Mouse (Mus musculus) cerebellum, adult 2 months (tissue): Measurements from ENCODE around the gene Acbd6. TPM values are rescaled to one million over a fixed set of nuclear protein-coding genes. Genes with fewer than 3 reads are reported as not detected.

ENCODE experiments used
- DNase-seq, 2 experiments: peaks; one replicate each; pipeline ENCODE4 v3.0.0; 2021
- H3K27ac ChIP-seq: fragments of 200-500 bp; 2 replicates; pipeline ENCODE4 v1.5.1; 2012; ENCODE audit warnings: low read length, control low read depth, inconsistent platforms; ENCODE audit not compliant: insufficient read depth
- H3K27me3 ChIP-seq: fragments of 200-500 bp; 2 replicates; pipeline ENCODE4 v1.6.1; 2012; ENCODE audit warnings: inconsistent platforms, mild to moderate bottlenecking, low read length, moderate library complexity; ENCODE audit not compliant: control insufficient read depth, insufficient read depth
- H3K4me1 ChIP-seq: fragments of 200-500 bp; 2 replicates; pipeline ENCODE4 v1.6.1; 2011; ENCODE audit warnings: low read length; ENCODE audit not compliant: control insufficient read depth, insufficient read depth
- H3K4me3 ChIP-seq: fragments of 200-500 bp; replicated peaks from 2 replicates; pipeline ENCODE3; 2011; ENCODE audit warnings: mild to moderate bottlenecking, low read depth, low read length, control low read depth; ENCODE audit not compliant: insufficient read depth
- CTCF ChIP-seq: fragments of 200-500 bp; IDR thresholded peaks from 2 replicates; pipeline ENCODE4 v1.5.1; 2011; ENCODE audit warnings: low read depth, mild to moderate bottlenecking, control low read depth, low read length, moderate library complexity, borderline replicate concordance; ENCODE audit not compliant: insufficient read depth
- POLR2A ChIP-seq: fragments of 200-500 bp; IDR thresholded peaks from 2 replicates; pipeline ENCODE4 v1.6.1; 2011; ENCODE audit warnings: low read length, control low read depth, borderline replicate concordance; ENCODE audit not compliant: insufficient read depth
- WGBS: fragments of 180-500 bp; shearing (Covaris S2); methylation state at CpG from one replicate; pipeline ENCODE4 v1.1.7; 2018; 5-methylcytosine and 5-hydroxymethylcytosine counted together
- polyA plus RNA-seq: library from polyadenylated mRNA; depleted of rRNA; stranded (reverse); fragments of >200 nt; gene quantifications from 2 replicates; pipeline ENCODE4 v1.2.3, GENCODE M21; 2012

The Acbd6 gene
- polyA plus RNA-seq, 1 experiment, result 85.0 TPM

DNA sequence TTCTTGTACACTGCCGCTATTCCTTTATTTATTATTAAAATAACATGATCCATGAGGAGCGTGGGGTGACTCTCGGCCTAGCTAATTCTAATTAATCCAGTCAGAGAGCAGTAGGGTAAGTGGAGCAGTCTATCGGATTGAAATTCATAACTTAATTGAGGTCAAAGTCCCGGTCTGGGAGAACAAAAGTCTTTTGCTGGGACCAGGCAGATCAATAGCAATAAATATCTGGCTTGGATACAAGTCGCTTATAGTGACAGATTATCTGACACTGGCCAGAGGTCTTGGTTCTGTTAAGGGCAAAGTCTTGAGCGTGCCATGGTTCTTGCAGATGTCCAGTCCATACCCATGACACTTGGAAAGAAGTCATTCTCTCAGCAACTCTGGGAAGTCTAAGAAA, 78.7 kb downstream of the Acbd6 start:
- no peak for DNase-seq
- no peaks in the 10 kb centered on the region for H3K27me3 ChIP-seq
- H3K4me3 ChIP-seq, result no peak overlapping the region
- no peaks in the 10 kb centered on the region for H3K4me1 ChIP-seq
- H3K27ac ChIP-seq, result no peak overlapping the region
- 94% methylated on average over 7 of the region's 7 CpGs for WGBS
- no peak for TF ChIP-seq POLR2A
- TF ChIP-seq CTCF, result no peak

DNA sequence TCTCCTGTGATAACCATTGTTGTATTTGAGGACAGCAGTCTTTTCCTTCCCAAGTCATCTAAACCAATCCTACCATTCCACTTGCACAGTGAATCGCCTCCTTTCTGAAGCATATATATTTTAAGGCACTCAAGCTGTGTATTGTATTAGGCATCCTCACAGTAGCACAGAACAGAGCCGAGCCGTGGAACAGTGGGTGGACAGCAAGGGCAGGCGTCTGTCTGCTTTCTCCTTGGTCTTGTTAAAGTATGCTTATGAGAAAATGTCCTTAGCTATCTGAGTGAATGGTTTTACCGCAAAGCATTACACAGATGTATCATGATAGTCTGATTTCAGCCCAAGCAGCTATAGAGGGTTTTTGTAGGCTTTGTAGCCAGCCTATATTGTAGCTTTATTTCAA, 87.9 kb downstream of the Acbd6 start:
- no peaks in the 10 kb centered on the region; the same call in 1 of the 2 replicates for H3K4me1 ChIP-seq
- 90% methylated on average over 5 of the region's 5 CpGs for WGBS
- no peak overlapping the region for H3K27ac ChIP-seq
- no peak overlapping the region for H3K4me3 ChIP-seq
- TF ChIP-seq POLR2A (no peak), CTCF (no peak)
- no peak for DNase-seq
- no peaks in the 10 kb centered on the region for H3K27me3 ChIP-seq

DNA sequence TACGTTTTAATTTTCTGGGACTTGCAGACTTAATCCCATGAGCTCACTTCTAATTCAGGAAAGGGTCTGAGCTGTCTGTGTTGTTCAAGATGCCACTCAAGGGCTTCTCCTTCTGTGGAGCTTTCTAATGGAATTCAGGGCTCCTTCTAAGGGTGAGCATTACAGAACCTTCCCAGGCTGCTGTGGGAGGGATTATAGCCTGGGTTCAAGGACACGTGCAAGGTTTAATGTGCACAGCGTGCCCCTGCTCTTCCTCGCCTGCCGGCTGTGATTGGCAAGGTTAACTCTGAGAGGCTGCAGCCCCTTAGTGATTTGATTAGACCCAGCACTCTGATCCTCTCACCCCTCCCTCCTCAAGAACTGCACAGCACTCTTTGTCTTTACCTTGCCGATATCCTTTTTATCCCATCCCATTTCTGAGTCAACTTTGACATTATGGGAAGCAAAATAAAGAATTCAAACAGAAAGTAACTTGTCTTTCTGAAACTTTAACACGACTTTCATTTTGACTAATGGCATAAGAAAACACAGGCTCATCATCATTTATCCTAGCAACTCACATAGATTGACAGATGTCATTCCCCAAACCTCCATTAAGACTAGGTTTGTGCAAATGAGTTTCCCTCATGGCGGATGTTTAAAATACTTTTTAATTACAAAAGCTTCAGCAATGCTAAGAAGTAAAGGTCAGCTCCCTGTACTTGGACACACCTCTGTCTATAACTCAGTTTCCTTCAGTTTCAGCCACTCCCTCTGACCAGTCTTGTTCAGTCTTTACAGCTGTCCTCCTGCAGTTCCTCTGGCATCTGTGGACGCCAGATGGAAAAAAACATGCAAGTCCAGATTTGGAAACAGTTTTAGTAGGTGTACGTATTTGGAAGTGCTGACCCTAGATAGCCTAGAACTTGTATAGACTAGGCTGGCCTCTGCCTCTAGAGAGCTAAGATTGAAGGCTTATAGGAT, 88.7 kb downstream of the Acbd6 start:
- WGBS, result 67% methylated on average over 10 of the region's 10 CpGs
- H3K27me3 ChIP-seq, result no peaks in the 10 kb centered on the region
- no peak overlapping the region for H3K27ac ChIP-seq
- no peaks in the 10 kb centered on the region; the same call in 1 of the 2 replicates for H3K4me1 ChIP-seq
- TF ChIP-seq CTCF (no peak), POLR2A (no peak)
- DNase-seq, result no peak
- no peak overlapping the region for H3K4me3 ChIP-seq

DNA sequence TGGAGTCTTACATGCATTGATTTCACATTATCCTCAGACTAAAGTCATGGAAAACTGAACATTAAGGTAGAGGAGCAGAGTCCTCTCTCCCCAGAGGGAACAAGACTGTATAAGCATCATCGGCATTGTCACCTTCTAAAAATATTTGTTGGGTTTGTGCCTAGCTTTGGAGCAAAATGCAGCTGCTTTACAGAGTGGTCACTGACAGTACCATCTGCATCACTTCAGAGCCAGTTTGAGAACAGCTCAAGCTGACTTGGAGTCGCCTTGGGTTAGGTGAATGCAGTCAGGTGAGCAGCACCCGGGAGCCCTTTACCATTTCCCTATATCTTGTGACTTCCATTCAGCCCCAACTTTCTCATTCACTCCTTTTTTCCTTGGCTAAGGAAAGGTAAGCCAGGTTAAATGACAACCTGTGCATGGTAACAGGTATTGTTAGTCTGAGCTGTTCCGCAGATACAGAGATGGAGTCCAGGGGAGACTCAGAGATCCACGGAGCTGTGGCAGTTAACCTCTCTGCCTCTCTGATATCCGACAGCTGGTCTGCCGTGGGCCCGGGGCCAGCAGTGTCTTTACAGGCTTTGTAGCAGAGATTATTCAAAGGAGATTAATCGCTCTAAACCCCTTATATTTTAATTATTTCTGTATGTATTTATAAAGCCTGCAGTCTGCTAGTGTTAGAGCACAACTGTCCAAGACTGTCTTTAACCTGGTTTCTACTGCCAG, 92.4 kb downstream of the Acbd6 start:
- H3K4me3 ChIP-seq, result no peak overlapping the region
- H3K27ac ChIP-seq, result no peak overlapping the region
- 28% methylated on average over 9 of the region's 9 CpGs for WGBS
- no peaks in the 10 kb centered on the region for H3K27me3 ChIP-seq
- no peaks in the 10 kb centered on the region; the same call in 1 of the 2 replicates for H3K4me1 ChIP-seq
- no peak for TF ChIP-seq POLR2A
- TF ChIP-seq CTCF, result no peak
- DNase-seq, result peak; percentile 25 to 31

DNA sequence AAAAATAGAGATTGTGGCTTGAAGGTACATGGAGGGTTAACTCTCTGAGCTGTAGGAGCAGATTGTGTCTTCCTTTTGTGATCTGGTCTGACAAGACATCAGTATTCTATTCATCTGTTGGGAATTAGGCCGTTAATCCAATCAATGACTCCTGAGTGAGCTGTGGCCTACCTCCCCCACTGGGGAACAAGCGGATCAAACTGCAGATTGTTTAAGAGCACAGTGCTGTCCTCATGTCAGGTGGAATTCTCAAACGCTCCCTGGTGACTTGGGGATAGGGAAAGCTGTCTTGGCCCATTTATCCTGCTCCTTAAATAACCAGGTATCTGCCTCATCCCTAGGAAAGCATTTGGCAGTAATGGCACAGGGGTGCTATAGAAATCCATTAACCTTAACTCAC, 97.0 kb downstream of the Acbd6 start:
- WGBS, result 58% methylated on average over 3 of the region's 3 CpGs
- Histone ChIP-seq H3K27me3 (no peaks in the 10 kb centered on the region), H3K4me3 (no peak overlapping the region), H3K4me1 (no peaks in the 10 kb centered on the region; the same call in 1 of the 2 replicates), H3K27ac (no peak overlapping the region)
- TF ChIP-seq CTCF, result no peak
- TF ChIP-seq POLR2A, result no peak
- no peak for DNase-seq

DNA sequence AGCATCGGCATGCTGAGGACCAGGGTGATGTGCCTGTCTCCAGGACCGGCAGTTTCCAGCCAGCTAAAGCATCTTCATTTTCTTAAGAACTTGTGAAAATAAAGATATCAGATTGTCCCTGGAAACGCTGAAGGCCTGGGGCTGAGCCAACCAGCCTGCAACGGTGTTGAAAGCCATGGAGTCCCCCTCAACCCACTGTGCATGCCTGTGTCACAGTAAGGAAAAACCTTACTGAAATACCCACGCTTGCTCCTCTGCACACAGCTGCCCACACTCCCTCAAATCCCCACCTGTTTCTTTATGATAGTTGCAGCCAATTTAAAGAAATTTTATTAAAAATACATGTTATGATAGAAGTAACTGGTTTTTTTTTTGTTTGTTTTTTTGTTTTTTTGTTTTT, 98.4 kb downstream of the Acbd6 start:
- TF ChIP-seq POLR2A (no peak), CTCF (no peak)
- no peak for DNase-seq
- Histone ChIP-seq H3K27ac (no peak overlapping the region), H3K27me3 (no peaks in the 10 kb centered on the region), H3K4me1 (no peaks in the 10 kb centered on the region), H3K4me3 (no peak overlapping the region)
- 58% methylated on average over 5 of the region's 5 CpGs for WGBS

DNA sequence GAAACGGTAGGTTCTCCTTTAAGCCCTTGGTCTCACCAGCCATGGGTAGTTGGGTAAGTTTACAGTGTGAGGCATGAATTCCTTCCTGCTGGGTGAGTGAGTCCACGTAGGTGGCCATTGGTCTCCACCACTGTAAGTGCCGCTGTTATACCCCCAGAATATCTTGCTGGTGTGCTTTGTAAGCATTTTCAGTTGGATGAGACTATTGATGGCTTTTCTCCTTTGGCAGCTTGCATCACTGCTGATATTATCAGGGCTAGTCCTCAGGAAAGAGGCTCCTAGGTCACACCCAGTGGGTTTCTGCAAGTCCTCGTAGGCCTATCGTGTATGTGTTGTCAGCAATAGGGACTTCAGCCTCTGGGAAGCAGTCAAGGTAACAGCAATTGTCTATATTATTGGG, 106.1 kb downstream of the Acbd6 start:
- Histone ChIP-seq H3K4me3 (no peak overlapping the region), H3K4me1 (no peaks in the 10 kb centered on the region), H3K27ac (no peak overlapping the region), H3K27me3 (no peaks in the 10 kb centered on the region)
- no peak for TF ChIP-seq CTCF
- TF ChIP-seq POLR2A, result no peak
- 94% methylated on average over 5 of the region's 5 CpGs for WGBS
- DNase-seq, result no peak

DNA sequence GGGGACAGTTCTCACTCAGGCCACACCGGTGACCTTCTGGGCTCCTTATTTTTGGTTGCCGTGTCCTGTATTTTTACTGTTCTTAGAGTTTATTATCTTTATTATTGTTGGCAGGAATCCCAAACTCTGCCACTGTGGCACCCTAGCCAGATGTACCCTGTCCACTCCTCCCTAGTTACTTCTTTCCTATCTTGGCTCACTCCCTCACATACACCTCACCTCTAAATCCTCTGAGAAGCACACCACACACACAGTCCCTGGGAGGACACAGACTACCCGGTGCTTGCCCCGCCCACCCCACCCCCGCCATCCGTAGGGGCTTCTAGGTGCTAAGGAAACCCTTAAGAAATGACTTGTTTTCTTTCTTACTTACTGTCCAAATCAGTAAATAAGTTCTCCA, 117.7 kb downstream of the Acbd6 start:
- Histone ChIP-seq H3K4me3 (no peak overlapping the region), H3K4me1 (0 out of 2 replicates have a peak, but pooled peaks cover 4% of the 10 kb centered on the region), H3K27me3 (no peaks in the 10 kb centered on the region), H3K27ac (no peak overlapping the region)
- no peak for DNase-seq
- 91% methylated on average over 6 of the region's 6 CpGs for WGBS
- no peak for TF ChIP-seq POLR2A
- no peak for TF ChIP-seq CTCF
